Mouse (Mus musculus) liver, postnatal 0 days (tissue): ENCODE measurements around the gene Itm2b.

Experiments
- CTCF ChIP-seq: sonication (generic); IDR thresholded peaks from 2 replicates; pipeline ENCODE4 v1.5.1; 2016; ENCODE audit warnings: antibody characterized with exemption, low read depth
- EP300 ChIP-seq: IDR thresholded peaks from 2 replicates; pipeline ENCODE4 v1.6.1; 2016; ENCODE audit warnings: antibody characterized with exemption, low read depth, mild to moderate bottlenecking

- TF ChIP-seq CTCF (no peak), EP300 (no peak)
Measured at GRCm38 (mm10) chr14:73373606-73374005, 11.5 kb downstream of the Itm2b start.
